Mouse (Mus musculus): Measurements from ENCODE around the gene Atp1b3. TPM values are rescaled to one million over a fixed set of nuclear protein-coding genes. Genes with fewer than 3 reads are reported as not detected.

The Atp1b3 gene
- polyA plus RNA-seq, 1 experiment from 2014 or later = 152 TPM

Other genes with a start within 250 kb of the Atp1b3 start
- gene Gk5, start 245.1 kb downstream of the Atp1b3 start, polyA plus RNA-seq (2014; fragmentation: Nextera tagmentation; extraction: Ambion mirVana) = 5.8 and 6.3 TPM in 2 replicates
- 46.4 and 48.7 TPM in 2 replicates for gene Tfdp2, start 168.2 kb downstream of the Atp1b3 start, polyA plus RNA-seq (2014; fragmentation: Nextera tagmentation; extraction: Ambion mirVana)
- 232 and 240 TPM in 2 replicates for gene Rnf7, start 114.2 kb upstream of the Atp1b3 start, polyA plus RNA-seq (2014; fragmentation: Nextera tagmentation; extraction: Ambion mirVana)
- not detected in 2 replicates for gene Gm28729, start 160.8 kb upstream of the Atp1b3 start, polyA plus RNA-seq (2014; fragmentation: Nextera tagmentation; extraction: Ambion mirVana)